Mouse (Mus musculus) neural tube, embryonic 13.5 days (tissue): ENCODE results near the gene Mb. TPM values are rescaled to one million over a fixed set of nuclear protein-coding genes. Genes with fewer than 3 reads are reported as not detected.
"Not testable (repeated sequence)": the region's sequence is repeated elsewhere in the genome, so short reads cannot be mapped to it uniquely, and the experiment has no call there.

Experiments used
- ATAC-seq: fragments of 200-750 bp; cut with Nextera tagmentation; 2 replicates; pipeline ENCODE4 v1.8.0; 2017; ENCODE audit warnings: low read depth, mild to moderate bottlenecking, moderate TSS enrichment, moderate library complexity
- H3K27ac ChIP-seq: fragments of 300-500 bp; sonication (generic); replicated peaks from 2 replicates; pipeline ENCODE4 v1.5.1; 2015; ENCODE audit warnings: moderate library complexity, mild to moderate bottlenecking, inconsistent platforms
- H3K27me3 ChIP-seq: fragments of 300-500 bp; sonication (generic); 2 replicates; pipeline ENCODE4 v1.6.1; 2015; ENCODE audit warnings: mild to moderate bottlenecking, inconsistent platforms
- H3K36me3 ChIP-seq: fragments of 300-500 bp; sonication (generic); 2 replicates; pipeline ENCODE4 v1.6.1; 2015; ENCODE audit warnings: mild to moderate bottlenecking, inconsistent platforms
- H3K4me1 ChIP-seq: fragments of 300-500 bp; sonication (generic); replicated peaks from 2 replicates; pipeline ENCODE4 v1.6.1; 2015; ENCODE audit warnings: inconsistent platforms
- H3K4me2 ChIP-seq: fragments of 300-500 bp; sonication (generic); 2 replicates; pipeline ENCODE4 v1.6.1; 2015; ENCODE audit warnings: inconsistent platforms, mild to moderate bottlenecking, moderate library complexity
- H3K4me3 ChIP-seq: fragments of 300-500 bp; sonication (generic); 2 replicates; pipeline ENCODE4 v1.5.1; 2015; ENCODE audit warnings: mild to moderate bottlenecking, inconsistent platforms
- H3K9ac ChIP-seq: fragments of 300-500 bp; sonication (generic); 2 replicates; pipeline ENCODE4 v1.6.1; 2015; ENCODE audit warnings: moderate library complexity, mild to moderate bottlenecking, inconsistent platforms
- H3K9me3 ChIP-seq: fragments of 300-500 bp; sonication (generic); 2 replicates; pipeline ENCODE4 v1.6.1; 2016; ENCODE audit warnings: inconsistent platforms
- WGBS: fragments of 180-500 bp; shearing (Covaris S2); methylation state at CpG from one replicate; pipeline ENCODE4 v1.1.7; 2015; 5-methylcytosine and 5-hydroxymethylcytosine counted together
- polyA plus RNA-seq: library from polyadenylated mRNA; unstranded; fragments of >200 nt; fragmentation: Nextera tagmentation; extraction: Ambion mirVana; gene quantifications from 2 replicates; pipeline ENCODE4 v1.2.1, GENCODE M21; 2015

The Mb gene
- polyA plus RNA-seq, 1 experiment from 2014 or later = 2.4 TPM

GRCm38 (mm10) chr15:77059416-77059815 is 8.9 kb upstream of the Mb start:
- not testable (repeated sequence) for H3K9ac ChIP-seq, H3K4me3 ChIP-seq, ATAC-seq, H3K27me3 ChIP-seq, H3K4me2 ChIP-seq, H3K9me3 ChIP-seq, H3K36me3 ChIP-seq, H3K27ac ChIP-seq
- WGBS = 96% methylated on average over 4 of the region's 4 CpGs
- H3K4me1 ChIP-seq = peaks cover 20% of the 10 kb centered on the region

- Histone ChIP-seq H3K27ac (no peak overlapping the region), H3K9ac (no peak overlapping the region), H3K4me2 (no peak overlapping the region), H3K27me3 (no peaks in the 10 kb centered on the region), H3K4me3 (no peak overlapping the region), H3K9me3 (no peaks in the 10 kb centered on the region), H3K36me3 (no peaks in the 10 kb centered on the region), H3K4me1 (peaks cover 20% of the 10 kb centered on the region)
- ATAC-seq = no peak
Observed at GRCm38 (mm10) chr15:77058566-77058965, 8.1 kb upstream of the Mb start.

GRCm38 (mm10) chr15:77056791-77057051 is 6.3 kb upstream of the Mb start:
- WGBS = 68% methylated on average over 3 of the region's 3 CpGs
- no peak overlapping the region for H3K4me3 ChIP-seq
- no peak for ATAC-seq

GRCm38 (mm10) chr15:77056001-77056790 is 5.7 kb upstream of the Mb start:
- Histone ChIP-seq H3K27ac (no peak overlapping the region), H3K4me3 (no peak overlapping the region), H3K36me3 (no peaks in the 10 kb centered on the region), H3K4me2 (no peak overlapping the region), H3K27me3 (no peaks in the 10 kb centered on the region), H3K9ac (no peak overlapping the region), H3K4me1 (peaks cover 20% of the 10 kb centered on the region), H3K9me3 (no peaks in the 10 kb centered on the region)
- WGBS = 27% methylated on average over 6 of the region's 6 CpGs
- ATAC-seq = no peak

More at GRCm38 (mm10) chr15:77056791-77057051, 6.3 kb upstream of the Mb start:
- H3K36me3 ChIP-seq = no peaks in the 10 kb centered on the region
- peaks cover 20% of the 10 kb centered on the region for H3K4me1 ChIP-seq
- H3K27ac ChIP-seq = no peak overlapping the region
- H3K4me2 ChIP-seq = no peak overlapping the region
- no peak overlapping the region for H3K9ac ChIP-seq
- H3K27me3 ChIP-seq = no peaks in the 10 kb centered on the region
- no peaks in the 10 kb centered on the region for H3K9me3 ChIP-seq

- no peaks in the 10 kb centered on the region for H3K36me3 ChIP-seq
- no peak overlapping the region for H3K4me3 ChIP-seq
- H3K27ac ChIP-seq = no peak overlapping the region
- H3K9me3 ChIP-seq = no peaks in the 10 kb centered on the region
- ATAC-seq = no peak
- H3K9ac ChIP-seq = no peak overlapping the region
- no peaks in the 10 kb centered on the region for H3K27me3 ChIP-seq
- peaks cover 20% of the 10 kb centered on the region for H3K4me1 ChIP-seq
- H3K4me2 ChIP-seq = no peak overlapping the region
- WGBS = 65% methylated on average over 5 of the region's 5 CpGs
Observed at GRCm38 (mm10) chr15:77054611-77055175, 4.2 kb upstream of the Mb start.

- 91% methylated on average over 1 of the region's 1 CpGs for WGBS
- no peak for ATAC-seq
Observed at GRCm38 (mm10) chr15:77053021-77053420, 2.6 kb upstream of the Mb start.

GRCm38 (mm10) chr15:77052176-77052575 is 1.7 kb upstream of the Mb start:
- no peaks in the 10 kb centered on the region for H3K27me3 ChIP-seq
- peaks cover 20% of the 10 kb centered on the region for H3K4me1 ChIP-seq
- no peaks in the 10 kb centered on the region for H3K36me3 ChIP-seq
- H3K9ac ChIP-seq = no peak overlapping the region
- no peak for ATAC-seq
- no peak overlapping the region for H3K4me2 ChIP-seq
- H3K9me3 ChIP-seq = no peaks in the 10 kb centered on the region
- no peak overlapping the region for H3K27ac ChIP-seq
- WGBS = 31% methylated on average over 1 of the region's 1 CpGs
- no peak overlapping the region for H3K4me3 ChIP-seq

More at GRCm38 (mm10) chr15:77053021-77053420, 2.6 kb upstream of the Mb start:
- Histone ChIP-seq H3K4me3 (no peak overlapping the region), H3K27me3 (no peaks in the 10 kb centered on the region), H3K27ac (no peak overlapping the region), H3K9ac (no peak overlapping the region), H3K36me3 (no peaks in the 10 kb centered on the region), H3K4me1 (peaks cover 20% of the 10 kb centered on the region), H3K4me2 (no peak overlapping the region), H3K9me3 (no peaks in the 10 kb centered on the region)

- WGBS = 73% methylated on average over 10 of the region's 10 CpGs
- Histone ChIP-seq H3K27ac (no peak overlapping the region), H3K9ac (no peak overlapping the region), H3K4me1 (0 out of 2 replicates have a peak, but pooled peaks cover 2% of the 10 kb centered on the region), H3K9me3 (no peaks in the 10 kb centered on the region), H3K4me2 (no peak overlapping the region), H3K36me3 (no peaks in the 10 kb centered on the region), H3K4me3 (no peak overlapping the region), H3K27me3 (no peaks in the 10 kb centered on the region)
- ATAC-seq = no peak
Observed at GRCm38 (mm10) chr15:77045609-77046008, 4.9 kb downstream of the Mb start.

- Histone ChIP-seq H3K4me2 (no peak within 1 kb of the TSS), H3K27me3 (no peaks in the 10 kb centered on the region), H3K27ac (no peak within 1 kb of the TSS), H3K36me3 (no peaks in the 10 kb centered on the region), H3K4me3 (no peak within 1 kb of the TSS), H3K4me1 (0 out of 2 replicates have a peak, but pooled peaks cover 7% of the 10 kb centered on the region), H3K9ac (no peak within 1 kb of the TSS), H3K9me3 (no peaks in the 10 kb centered on the region)
- 87% methylated on average over 12 of the region's 12 CpGs for WGBS
- no peak for ATAC-seq
Observed at GRCm38 (mm10) chr15:77044597-77045320, 5.7 kb downstream of the Mb start, which contains the start of gene Apol6. TSS of gene Apol6 (plus strand) at chr15:77044729.

- Histone ChIP-seq H3K9ac (no peak overlapping the region), H3K4me3 (no peak overlapping the region), H3K4me1 (peaks cover 31% of the 10 kb centered on the region), H3K27me3 (no peaks in the 10 kb centered on the region), H3K36me3 (no peaks in the 10 kb centered on the region), H3K27ac (no peak overlapping the region), H3K9me3 (no peaks in the 10 kb centered on the region), H3K4me2 (no peak overlapping the region)
- WGBS = 71% methylated on average over 3 of the region's 3 CpGs
- ATAC-seq = no peak
Observed at GRCm38 (mm10) chr15:77040784-77041183, 9.7 kb downstream of the Mb start.

GRCm38 (mm10) chr15:77039211-77039700 is 11.2 kb downstream of the Mb start:
- Histone ChIP-seq H3K9ac (no peak overlapping the region), H3K4me2 (no peak overlapping the region), H3K36me3 (no peaks in the 10 kb centered on the region), H3K27me3 (no peaks in the 10 kb centered on the region), H3K4me3 (no peak overlapping the region), H3K4me1 (peaks cover 31% of the 10 kb centered on the region), H3K9me3 (no peaks in the 10 kb centered on the region), H3K27ac (no peak overlapping the region)
- no peak for ATAC-seq
- WGBS = 78% methylated on average over 8 of the region's 9 CpGs
